Mouse (Mus musculus) liver, adult (tissue): ENCODE measurements around the gene Yars.

Source experiments
- GATA4 ChIP-seq: IDR thresholded peaks from 2 replicates; pipeline ENCODE4 v1.6.1; 2014; ENCODE audit warnings: mild to moderate bottlenecking, low read length; ENCODE audit not compliant: insufficient replicate concordance

Gene Yars

DNA sequence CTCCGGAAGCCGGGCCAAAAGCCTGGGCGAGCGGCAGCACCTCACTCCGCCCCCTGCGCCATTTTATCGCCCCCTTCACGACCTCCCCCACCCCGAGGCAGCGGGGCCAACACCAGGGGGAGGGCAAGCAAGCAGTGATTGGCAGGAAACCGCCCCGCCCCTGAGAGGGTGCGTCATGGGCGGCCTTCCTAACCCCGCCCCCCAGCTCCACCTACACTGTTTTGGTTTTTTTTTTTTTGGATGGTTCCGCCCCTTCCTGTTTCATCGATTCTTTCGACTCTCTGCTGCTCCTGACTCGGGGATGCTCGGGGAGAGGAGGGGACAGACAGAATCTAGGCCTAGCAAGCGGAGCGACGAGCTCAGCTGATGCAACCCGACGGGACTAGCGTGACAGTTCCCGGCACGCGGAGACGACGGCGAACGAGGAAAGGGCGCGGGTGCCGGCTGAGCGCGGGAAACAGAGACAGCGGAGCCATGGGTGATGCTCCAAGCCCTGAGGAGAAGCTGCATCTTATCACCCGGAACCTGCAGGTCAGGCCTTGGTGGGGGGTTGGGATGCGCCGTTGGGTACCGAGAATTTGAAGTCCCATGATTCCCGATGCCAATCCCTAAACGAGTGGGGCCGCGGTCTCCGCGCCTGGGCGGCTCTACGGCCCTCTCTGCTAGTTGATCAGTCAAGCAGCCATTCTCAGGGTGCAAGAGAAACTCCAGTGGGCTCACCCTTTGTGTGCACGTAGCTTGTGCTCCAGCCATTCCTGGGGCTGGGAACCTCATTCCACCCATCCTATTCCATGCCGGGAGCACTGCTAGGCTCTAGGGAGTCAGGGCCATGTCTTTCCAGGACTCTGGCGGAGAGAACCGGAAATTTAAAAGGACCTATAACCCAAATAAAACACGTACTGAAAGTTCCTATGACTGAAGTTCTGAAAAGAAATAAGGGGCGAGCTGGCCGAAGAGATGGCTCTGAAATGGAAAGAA, at the start of gene Yars, which contains the start of gene S100pbp:
Gene Yars (plus strand): TSS at position 219 of the 978 bp plus-strand sequence.
Gene S100pbp (minus strand): TSS at position 186 of the 978 bp plus-strand sequence.
- TF ChIP-seq GATA4 = no peak; the same call in 1 of the 2 replicates

DNA sequence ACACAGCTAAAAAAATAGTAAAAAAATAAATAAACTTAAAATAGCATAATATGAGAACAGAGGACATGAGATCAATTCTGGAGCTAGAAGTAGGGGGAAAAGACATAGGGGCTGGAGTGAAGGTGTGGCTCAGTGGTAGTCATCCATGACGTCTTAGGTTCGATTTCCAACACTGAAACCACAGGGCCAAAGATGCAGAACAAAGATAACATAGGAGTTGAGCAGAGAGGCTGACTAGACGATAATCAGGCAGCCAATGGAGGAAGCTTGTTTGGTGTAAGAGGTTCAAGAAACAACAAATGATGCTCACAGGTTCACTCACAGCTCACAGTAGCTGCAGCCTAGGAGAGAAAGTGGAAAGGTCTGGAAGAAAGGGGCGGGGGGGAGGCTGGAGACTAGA, 48.8 kb upstream of the Yars start:
- TF ChIP-seq GATA4 = no peak

DNA sequence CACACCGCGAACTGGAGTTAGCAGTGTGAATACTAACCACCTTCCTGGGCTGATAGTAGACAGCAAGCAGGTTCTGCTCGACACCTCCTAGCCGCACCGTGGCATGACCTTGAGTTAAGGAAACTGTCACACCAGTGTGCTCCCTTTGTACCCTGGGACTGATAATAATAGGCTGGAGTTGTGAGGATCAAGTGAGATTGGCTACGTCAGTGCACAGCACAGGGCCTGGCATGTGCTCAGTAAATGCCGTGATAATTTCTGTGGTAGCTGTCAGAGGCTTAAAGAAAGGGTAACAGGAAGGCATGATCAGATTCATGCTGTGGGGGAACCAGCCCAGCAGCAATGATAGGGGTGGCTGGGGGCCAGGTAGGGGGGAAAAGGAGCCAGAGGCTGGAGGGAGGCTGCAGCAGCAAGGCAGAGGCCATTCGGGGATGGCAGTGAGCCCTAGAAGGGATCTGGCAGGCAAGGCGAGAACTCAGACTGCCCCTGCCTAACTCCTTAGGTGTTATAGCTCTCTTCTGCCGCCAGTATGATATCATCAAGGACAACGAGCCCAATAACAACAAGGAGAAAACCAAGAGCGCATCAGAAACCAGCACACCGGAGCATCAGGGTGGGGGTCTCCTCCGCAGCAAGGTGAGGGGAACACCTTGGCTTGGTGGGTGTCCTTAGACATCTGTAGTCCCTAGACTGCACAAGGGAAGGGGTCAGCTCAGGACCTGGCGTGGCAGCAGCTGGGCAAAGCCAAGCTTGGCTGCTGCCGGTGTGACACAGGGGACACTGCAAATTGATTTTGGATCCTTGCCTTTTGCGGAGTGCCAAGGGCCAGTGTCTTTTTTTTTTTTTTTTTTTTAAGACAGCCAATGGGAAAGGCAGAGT, 47.8 kb upstream of the Yars start:
- TF ChIP-seq GATA4 = no peak

DNA sequence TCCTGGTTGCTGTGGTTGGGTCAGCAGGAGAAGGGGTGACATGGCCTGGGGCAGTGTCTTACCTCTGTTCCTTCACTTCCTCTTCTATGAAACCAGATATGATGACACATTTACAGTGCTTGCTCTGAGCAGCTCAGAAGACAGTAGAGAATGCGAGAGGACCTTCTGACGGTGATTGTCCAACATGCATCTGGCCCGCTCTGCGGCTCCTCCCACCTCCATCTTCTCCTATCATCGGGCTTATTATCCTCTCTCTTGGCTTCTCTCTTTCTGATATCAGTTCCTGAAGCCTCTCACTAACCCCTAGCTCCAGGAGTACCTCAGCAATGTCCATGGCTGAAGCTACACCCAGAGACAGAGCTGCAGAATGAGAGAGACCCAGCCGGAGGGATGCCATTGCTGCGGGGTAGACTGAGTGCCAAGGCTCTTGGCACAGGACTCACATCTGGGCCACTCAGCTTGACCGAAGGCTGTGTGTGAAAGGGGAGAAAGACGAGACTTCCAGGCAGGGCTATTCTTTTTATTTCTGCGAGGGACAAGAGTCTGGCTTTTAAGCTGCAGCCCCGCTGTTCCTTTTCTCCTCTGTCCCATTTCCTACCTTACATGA, 47.0 kb upstream of the Yars start:
- TF ChIP-seq GATA4 = no peak

DNA sequence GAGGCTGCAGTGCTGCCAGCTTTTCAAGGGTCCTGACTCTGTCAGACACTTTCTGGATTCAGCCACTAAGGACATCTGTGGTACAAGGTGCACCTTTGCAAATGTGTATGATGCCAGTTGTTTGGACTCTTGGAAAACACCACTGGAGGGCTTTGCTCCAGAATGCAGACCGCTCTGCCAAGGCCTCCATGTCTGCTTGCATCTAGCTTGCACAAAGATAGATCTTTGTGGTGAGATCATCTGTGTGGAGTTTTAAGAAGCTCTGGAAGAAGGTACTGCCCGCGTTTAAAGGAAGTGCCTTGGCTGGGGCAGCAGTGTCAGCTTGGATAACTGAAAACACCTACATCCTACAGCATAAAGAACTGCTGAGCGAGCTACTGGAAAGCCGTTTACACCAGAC, 46.1 kb upstream of the Yars start:
- no peak for TF ChIP-seq GATA4

DNA sequence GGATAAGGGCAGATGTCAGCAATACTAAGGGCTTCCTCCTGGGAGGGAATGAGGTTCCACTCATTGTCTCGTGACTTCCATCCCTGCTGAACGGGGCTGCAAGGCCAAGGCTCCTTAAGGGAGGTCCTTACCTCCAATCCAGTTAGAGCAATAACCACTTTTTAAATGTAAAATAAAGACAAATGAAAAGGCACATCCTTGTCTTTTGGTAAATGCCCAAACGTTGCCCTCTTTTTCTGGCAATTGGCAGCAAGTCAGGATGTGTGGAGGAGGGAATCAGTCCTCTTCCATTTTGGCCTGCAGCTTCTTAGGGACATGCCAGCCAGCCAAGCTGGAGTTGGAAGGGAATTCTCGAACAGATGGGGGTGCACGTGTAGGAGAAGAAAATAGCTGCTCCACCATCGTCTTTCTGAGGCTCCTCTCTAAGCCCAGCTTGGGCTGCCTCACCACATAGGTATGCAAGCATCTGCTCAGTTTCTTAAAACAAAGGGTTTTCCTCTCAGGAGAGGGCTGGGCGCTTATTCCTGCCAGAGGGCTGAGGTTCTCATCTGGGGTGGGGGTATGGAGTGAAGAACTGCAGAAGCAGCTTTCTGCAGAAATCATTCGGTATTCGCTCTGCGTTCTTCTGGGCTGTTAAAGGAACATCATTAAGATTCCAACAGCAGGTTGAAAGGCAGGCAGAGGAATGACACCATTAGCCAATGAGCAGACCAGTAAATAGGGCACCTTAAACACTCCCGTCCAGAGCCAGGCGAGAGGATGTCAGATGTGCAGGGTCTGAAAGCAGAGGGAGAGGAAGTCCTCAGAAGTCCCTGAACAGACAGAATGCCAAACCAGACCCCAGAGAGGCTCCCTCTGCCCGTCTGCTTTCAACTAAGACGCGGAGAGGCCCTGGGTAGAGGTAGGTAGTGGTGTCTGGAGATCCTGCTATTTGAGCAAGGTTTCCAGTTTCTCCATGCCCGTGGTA, 44.9 kb upstream of the Yars start:
- no peak for TF ChIP-seq GATA4

DNA sequence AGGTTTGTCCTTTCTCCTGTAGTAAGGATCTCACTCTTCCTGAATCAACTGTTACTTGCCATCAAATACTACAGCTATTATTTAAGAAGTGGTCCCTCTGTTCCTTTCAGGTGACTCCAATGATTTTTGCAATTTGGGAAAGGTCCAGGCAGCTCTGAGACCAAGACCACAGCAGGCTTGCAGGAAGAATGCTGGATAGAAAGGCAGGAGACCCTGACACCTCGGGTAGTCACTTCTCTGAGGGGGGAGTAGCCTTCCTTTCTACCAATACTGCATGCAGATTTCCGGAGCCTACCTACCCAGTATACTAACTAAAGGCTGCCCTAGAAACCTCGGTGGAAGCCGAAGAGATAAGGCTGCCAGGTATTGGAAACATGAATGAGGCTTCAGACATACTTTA, 44.1 kb upstream of the Yars start:
- TF ChIP-seq GATA4 = no peak

DNA sequence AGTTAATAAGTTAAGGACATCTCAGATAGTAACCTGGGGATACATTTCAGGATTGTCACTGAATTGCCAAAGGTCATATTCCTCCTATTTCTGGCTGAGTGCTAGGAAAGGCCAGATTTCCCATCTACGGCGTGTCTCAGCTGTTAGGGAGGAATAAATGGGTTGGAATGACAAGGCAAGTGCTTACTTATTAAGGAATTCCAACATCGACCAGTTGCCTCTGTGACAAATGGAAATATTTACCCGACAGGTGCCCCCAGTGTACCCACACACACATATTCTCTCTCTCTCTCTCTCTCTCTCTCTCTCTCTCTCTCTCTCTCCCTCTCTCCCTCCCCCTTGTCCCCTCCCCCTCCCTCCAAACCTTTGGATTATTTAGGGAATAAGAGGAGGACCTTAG, 43.6 kb upstream of the Yars start:
- no peak for TF ChIP-seq GATA4

DNA sequence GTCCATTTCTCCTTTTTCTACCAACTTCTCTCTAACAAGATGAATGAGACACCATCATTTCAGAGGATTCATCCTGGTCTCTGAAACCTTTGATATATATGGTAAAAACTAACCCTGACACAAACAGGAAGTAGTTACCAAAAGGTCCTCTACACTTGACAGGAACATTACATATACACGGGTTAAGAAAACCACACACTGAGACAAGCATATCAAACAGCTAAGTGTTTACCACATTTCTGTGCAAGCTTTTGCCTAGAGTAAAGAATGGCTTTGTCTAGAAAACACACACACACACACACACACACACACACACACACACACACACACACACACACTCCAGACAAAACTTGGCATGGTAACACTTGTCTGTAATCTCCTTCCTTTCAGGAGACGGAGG, 43.2 kb upstream of the Yars start:
- TF ChIP-seq GATA4 = no peak

DNA sequence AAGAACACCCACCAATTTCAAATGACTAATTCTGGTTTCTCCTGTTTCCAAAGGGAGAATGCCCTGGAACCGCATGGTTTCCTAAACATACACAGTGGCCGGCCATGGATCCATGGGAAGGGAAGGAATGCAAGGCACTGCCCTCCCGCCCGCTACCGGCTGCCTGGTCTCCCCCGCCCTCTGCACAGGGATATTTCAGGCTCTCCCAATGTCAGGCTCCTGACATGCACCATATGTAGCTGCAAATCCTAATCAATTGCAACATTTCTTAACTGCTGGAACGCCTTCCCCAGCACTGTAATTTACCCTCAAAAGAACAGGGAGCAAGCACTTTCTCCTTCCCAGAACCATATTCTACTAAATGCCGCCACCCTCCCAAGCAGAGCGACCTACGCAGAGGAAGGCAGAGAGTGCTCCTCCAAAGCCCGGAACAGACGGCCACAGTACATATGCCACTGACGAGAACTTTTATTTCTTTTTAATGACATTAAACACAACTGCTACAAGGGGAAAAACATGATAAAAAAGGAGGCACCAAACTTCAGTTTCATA, 41.9 kb upstream of the Yars start:
- TF ChIP-seq GATA4 = no peak

DNA sequence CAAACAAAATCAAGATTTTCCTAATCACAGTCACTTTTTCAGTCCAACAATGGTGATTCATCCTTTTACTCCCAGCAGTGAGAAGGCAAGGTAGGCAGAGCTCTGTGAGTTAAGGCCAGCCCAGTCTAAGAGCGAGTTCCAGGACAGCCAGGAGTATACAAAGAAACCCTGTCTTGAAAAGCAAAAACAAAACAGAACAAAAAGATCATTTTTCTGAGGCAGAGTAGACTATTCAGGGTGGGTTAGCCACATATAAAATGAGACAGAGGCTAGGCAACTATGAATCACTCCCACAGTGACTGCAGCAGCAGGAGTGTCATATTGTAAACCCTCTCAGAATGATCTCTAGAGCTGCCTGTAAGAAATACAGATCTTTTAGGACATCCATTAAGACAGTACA, 40.2 kb upstream of the Yars start:
- no peak for TF ChIP-seq GATA4

DNA sequence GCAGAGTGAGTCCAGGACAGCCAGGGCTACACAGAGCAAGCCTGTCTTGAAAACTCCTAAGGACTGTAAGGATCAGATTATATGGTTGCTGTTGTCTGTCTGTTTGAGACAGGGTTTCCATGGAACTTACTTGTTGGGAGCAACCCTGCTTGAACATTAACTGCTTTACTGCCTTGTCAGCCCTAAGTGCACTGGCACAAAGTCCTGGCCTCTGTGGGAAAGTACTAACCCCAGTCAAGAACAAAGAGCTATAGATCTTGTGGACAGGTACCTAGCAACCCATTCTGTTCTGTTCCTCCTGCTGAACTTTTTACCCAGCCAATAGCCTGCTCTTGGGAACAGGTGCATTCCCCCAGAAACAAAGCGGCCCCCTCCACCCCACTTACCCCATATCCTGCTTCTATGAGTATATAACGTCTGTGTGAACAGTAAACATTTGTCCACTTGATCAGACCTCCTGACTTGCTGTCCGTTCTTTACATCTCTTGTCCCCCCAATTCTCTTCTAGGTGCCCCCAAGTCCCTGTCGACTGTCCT, 38.2 kb upstream of the Yars start:
- no peak for TF ChIP-seq GATA4

DNA sequence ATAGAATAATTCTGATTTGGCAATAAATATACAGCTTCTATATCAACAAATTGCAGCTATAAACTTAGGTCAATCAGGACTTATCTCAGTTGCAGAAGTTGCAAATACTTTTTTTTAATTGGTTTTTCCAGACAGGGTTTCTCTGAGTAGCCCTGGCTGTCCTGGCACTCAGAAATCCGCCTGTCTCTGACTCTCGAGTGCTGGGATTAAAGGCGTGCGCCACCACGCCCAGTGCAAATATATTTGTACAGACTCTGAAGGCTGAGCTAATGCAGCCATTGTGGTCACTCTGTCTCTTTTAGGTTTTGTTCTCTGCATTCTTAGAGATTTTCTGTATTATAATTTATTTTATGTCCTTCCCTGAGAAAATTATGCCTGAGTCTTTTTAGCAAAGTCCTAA, 32.0 kb upstream of the Yars start:
- TF ChIP-seq GATA4 = no peak

DNA sequence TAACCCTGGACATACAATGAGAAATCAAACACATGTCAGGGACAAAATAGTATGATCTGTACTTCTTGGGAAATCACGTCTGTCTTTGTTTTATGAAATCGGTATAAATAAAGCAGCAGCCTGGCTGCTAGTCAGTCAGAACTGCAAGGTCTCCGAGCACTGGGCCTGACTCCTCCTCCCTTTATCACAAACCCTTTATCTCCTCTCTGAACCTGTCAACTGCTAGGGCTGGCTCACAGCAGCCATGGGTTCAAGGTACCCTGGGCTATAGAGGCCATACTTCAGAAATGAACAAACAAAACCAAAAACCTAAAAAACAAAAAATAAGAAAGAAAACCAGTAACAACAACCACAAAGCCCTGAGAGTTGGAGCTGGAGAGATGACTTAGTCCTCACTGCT, 31.0 kb upstream of the Yars start:
- no peak for TF ChIP-seq GATA4

DNA sequence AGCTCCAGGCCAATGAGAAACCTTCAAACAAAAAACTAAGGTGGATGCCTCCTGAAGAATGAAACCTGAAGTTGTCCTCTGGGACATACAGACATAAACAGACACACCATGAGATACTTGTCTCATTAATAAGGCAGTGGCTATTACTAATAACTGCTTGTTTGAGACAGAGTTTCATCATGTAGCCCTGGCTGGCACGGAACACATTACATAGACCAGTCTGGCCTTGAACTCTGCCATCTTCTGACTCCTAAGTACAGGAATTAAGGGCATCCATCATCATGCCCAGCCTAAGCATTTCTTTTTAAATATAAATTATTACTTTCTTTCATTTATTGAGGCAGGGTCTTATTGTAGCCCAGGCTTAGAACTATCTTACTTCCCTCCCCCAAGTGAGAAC, 28.5 kb upstream of the Yars start:
- TF ChIP-seq GATA4 = no peak
